Mouse (Mus musculus): ENCODE data around the gene Dhx29. TPM values are rescaled to one million over a fixed set of nuclear protein-coding genes. Genes with fewer than 3 reads are reported as not detected.
A peak's percentile ranks its signal among the peaks of the same experiment; 100 is the strongest.
"Not testable (repeated sequence)": the region's sequence is repeated elsewhere in the genome, so short reads cannot be mapped to it uniquely, and the experiment has no call there.

Gene Dhx29
- total RNA-seq, 2 experiments from 2014 or later, result 31.7 to 33.1 TPM

GRCm38 (mm10) chr13:112985605-112986450, 58.6 kb downstream of the Dhx29 start:
- peak; percentile 12 for DNase-seq
- intact Hi-C loops (cut with DNase I), result loop anchor here (10.0 kb wide), 1 partner anchor 49 kb away; the partner anchor contains the start of gene Cdc20b

- no peak for DNase-seq
- intact Hi-C loops (cut with DNase I), result loop anchor here (10.0 kb wide), 1 partner anchor 48 kb away; the partner anchor contains the start of gene Cdc20b
Measured at GRCm38 (mm10) chr13:112986451-112986950, 59.2 kb downstream of the Dhx29 start.

GRCm38 (mm10) chr13:112987532-112987943, 60.3 kb downstream of the Dhx29 start, which contains the start of gene Ccno:
TSS of gene Ccno (plus strand) at chr13:112987802.
- intact Hi-C loops (cut with DNase I), result loop anchor here (10.0 kb wide), 1 partner anchor 47 kb away; the partner anchor contains the start of gene Cdc20b
- DNase-seq, result peak; percentile 94

DNA sequence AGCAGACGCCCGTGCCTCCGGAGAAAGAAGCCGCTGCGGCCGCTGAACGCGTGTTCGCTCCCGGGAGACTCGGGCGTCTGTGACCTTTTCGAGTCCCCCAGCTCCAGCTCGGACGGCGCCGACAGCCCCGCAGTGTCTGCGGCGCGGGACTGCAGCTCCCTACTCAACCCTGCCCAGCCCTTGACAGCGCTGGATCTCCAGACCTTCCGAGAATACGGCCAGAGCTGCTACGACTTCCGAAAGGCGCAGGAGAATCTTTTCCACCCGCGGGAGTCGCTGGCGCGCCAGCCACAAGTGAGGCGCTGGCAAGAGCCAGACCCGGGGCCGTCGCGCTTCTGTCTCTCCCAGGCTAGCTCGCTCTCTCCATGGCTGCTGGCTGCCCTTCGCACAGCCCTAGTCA, 60.7 kb downstream of the Dhx29 start:
- intact Hi-C loops (cut with DNase I), result loop anchor here (10.0 kb wide), 1 partner anchor 47 kb away; the partner anchor contains the start of gene Cdc20b
- peak; percentile 32 for DNase-seq

GRCm38 (mm10) chr13:112988866-112989265, 61.6 kb downstream of the Dhx29 start:
- intact Hi-C loops (cut with DNase I), result loop anchor here (10.0 kb wide), 1 partner anchor 46 kb away; the partner anchor contains the start of gene Cdc20b
- no peak for DNase-seq

DNA sequence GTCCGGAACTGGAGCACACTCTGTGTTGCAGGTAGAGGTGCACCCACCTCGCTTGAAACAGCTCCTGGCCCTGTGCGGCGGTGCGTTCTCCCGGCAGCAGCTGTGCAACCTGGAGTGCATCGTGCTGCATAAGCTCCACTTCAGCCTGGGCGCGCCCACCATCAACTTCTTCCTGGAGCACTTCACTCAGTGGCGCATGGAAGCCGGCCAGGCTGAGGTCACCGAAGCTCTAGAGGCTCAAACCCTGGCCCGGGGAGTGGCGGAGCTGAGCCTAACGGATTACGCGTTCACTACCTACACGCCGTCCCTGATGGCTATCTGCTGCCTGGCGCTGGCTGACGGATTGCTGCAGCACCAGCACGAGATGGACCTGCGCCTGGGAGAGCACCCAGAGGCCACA, 62.3 kb downstream of the Dhx29 start:
- intact Hi-C loops (cut with DNase I), result loop anchor here (10.0 kb wide), 1 partner anchor 45 kb away; the partner anchor contains the start of gene Cdc20b
- no peak for DNase-seq

- DNase-seq, result no peak
- intact Hi-C loops (cut with DNase I), result no loop called here
Measured at GRCm38 (mm10) chr13:112990346-112990745, 63.1 kb downstream of the Dhx29 start.

DNA sequence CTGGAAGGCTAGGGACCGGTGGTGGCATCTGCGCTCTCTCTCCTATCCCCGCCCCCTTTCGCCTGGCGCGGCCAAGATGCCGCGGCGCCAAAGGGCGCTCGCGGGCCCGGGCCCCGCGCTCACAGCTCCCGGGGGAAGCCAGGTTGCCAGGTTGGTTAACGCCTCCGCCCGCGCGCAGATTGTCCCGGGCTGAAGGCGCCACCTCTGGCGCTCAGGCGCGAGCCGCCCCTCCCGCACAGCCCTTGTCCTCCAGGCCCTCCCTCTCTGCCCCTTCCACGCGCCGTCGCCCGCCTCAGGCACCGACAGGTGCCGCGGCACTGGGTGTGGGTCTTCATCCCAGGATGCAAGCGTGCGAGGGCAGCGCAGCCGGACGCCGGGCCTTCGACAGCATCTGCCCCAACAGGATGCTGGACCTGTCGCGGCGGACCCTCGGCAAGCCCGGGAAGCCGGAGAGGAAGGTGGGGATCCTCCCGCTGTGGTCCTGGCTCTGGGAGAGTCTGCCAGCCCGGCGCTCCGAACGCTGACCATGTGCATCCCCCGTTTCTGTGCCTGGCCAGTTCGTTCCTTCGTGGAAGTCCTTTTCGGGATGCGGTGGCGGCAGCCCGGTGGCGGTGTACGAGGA, 66.4 kb downstream of the Dhx29 start, which contains the start of gene Mcidas:
Gene Mcidas (plus strand): TSS at position 315 of the 622 bp plus-strand sequence.
- DNase-seq, result peak; percentile 56
- intact Hi-C loops (cut with DNase I), result no loop called here

DNA sequence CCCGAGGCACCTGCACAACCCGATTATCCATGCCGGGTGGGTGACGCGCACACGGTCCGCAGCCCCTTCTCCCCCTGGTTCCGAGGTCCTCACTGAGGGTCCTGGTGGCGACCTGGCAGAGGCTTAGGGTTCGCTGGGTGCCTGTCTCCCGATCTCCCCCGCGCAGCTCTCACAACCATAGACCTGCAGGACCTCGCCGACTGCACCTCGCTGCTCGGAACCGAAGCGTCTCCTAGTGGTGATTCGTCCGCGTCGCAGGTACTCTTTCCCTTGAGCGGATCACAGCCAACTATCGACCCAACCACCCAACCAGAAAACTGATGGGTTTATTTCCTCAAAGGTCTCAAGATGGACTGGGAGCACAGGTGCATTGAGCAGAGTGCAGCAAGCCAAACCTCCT, 66.9 kb downstream of the Dhx29 start:
- intact Hi-C loops (cut with DNase I), result no loop called here
- peak; percentile 58 for DNase-seq

GRCm38 (mm10) chr13:112996407-112996806, 69.2 kb downstream of the Dhx29 start:
- intact Hi-C loops (cut with DNase I), result no loop called here
- no peak for DNase-seq

DNA sequence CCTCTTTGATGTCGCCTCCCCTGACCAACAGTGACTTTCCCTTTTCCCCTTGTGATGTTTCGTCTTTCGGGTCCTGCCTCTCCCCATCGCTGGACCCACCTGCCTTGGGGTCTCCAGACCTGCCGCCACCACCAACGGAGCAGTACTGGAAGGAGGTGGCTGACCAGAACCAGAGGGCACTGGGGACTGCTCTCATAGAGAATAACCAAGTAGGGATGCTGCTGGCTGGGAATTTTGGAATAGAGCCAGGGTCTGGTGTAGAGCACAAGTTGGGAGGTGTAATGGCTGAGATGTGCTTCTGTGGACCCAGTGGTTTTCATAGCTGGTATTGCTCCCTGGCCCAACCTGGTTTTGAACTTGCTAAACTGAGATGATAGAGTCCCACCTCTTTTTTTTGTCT, 70.1 kb downstream of the Dhx29 start:
- intact Hi-C loops (cut with DNase I), result no loop called here
- DNase-seq, result no peak

DNA sequence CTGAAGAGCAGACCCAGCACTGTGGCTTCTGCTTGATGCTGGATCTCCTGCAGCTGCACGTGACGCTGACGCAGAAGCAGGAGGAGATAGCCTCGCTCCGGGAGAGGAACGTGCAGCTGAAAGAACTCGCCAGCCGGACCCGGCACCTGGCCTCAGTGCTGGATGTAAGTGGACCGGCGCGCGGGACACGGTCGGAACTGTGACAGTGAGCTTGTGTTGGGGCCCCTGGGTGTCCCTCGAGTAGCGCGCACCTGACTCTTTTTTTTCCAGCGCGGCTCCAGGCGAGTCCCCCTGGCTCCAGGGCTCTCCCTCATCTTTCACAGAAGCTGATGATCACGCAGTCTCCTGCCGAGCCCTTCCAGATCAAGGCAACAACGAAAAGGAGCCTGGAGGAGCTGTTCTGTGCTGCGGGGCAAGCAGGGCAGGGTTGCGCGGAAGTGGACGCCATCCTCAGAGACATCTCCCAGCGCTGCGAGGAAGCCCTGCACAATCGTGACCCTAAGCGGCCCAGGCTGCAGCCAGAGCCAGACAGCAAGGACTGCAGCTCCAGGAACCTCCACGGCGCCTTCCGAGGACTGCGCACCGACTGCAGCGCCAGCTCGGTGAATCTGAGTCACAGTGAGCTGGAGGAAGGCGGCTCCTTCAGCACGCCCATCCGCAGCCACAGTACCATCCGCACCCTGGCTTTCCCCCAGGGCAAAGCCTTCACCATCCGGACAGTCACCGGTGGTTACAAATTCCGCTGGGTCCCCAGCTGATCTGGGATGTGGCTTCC, 71.4 kb downstream of the Dhx29 start:
- intact Hi-C loops (cut with DNase I), result no loop called here
- peak; percentile 21 for DNase-seq

DNA sequence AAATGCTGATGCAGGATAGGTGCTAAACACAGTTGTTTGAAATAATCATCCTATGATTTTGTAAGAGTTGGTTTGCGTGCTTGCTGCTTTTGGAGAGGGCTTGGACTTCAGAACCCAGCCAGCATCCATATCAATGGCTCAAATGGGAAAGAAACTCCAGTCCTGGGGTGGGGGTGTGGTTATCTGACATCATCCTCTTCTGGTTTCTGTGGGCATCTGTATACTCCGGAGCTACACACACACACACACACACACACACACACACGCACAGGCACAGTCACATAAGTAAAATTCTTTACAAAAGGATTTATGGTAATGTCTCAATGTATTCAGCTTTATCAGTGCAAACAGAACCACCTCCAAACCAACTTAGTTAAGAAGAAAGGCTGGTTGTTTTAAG, 72.8 kb downstream of the Dhx29 start:
- intact Hi-C loops (cut with DNase I), result no loop called here
- no peak for DNase-seq

GRCm38 (mm10) chr13:113000576-113001318, 73.5 kb downstream of the Dhx29 start:
- DNase-seq, result no peak
- intact Hi-C loops (cut with DNase I), result no loop called here

- intact Hi-C loops (cut with DNase I), result no loop called here
- DNase-seq, result no peak
Measured at GRCm38 (mm10) chr13:113012683-113013082, 85.4 kb downstream of the Dhx29 start.

DNA sequence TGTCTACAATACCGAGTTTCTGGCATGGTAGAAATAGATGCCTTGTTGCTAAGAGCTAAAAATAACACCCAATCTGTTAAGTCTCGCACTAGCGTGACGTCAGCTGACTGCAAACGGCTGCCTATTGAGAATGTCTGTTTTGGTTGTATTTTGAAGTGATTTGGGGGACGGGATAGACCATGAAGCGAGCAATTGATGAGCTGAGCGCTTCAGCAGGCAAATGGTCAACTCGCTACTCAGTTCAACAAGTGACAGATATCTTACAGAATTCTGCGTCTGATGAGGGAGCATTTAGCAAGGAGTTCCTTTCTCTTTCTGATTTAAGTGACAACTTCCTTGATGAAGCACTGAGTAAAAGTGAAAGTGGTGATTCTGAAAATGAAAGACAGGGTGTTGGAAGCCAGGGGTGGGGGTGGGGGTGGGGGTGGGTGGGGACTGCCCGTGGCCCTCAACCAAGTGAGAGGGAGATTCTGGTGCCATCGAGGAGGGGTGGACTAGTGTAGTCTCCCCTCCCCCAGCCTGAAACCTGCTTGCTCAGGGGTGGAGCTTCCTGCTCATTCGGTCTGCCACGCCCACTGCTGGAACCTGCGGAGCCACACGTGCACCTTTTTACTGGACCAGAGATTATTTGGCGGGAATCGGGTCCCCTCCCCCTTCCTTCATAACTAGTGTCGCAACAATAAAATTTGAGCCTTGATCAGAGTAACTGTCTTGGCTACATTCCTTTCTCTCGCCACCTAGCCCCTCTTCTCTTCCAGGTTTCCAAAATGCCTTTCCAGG, 86.1 kb downstream of the Dhx29 start:
- intact Hi-C loops (cut with DNase I); DNase-seq: not testable (repeated sequence)
